Mouse (Mus musculus) mouse embryonic stem cell (cell line): ENCODE data around the gene Casz1.

Source experiments
- in situ Hi-C, 2 experiments: fragments of 300-500 bp; cut with MboI; formaldehyde crosslinking; loops; 1 replicate in 1 of 2; 3 replicates in 1 of 2; pipeline ENCODE4 v1.14.3; 2019 to 2020; ENCODE audit warnings: low sequenced_read_pairs in 2 of 2, low pct_unique_long_range_greater_than_20kb in 1 of 2, mixed read lengths in 1 of 2; ENCODE audit not compliant: unreplicated experiment in 1 of 2

The Casz1 gene

DNA sequence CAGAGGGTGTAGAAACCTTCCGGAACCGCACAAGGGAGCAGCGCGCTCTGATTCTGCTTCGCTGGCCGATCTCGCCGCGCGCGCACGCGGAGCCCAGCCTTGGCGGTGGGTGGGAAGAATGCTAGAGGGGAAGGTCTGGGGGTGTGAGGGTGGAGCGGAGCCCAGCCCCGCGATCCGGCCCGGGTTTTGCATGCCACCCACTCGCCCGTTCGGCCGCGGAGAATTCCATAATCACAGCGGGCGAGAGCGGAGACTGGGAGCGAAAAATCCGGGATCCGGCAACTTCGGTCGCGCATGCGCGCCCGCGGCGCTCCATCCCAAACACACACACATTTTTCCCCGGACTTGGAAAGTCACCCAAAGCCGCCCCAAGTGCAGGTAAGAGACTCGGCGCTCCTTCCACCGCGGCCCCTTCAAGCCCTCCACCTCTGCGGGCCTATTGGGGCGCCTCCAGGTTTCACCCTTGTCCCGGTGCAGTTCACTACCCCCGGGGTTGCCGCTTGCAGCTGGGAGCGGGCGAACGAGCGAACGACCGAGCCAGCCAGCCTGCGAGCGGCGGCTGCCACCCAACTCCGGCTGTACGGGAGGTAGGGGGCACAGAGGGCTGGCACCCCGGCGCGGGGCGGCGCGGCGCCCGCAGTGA is at the start of gene Casz1:
TSS of gene Casz1 (plus strand) at position 293 of the 643 bp plus-strand sequence.
- in situ Hi-C loops: loop anchor here (5.0 kb wide), 1 partner anchor 108 kb away; no protein-coding TSS in a partner anchor

GRCm38 (mm10) chr4:148758863-148759262 is 45.4 kb upstream of the Casz1 start:
- in situ Hi-C loops: no loop called here

DNA sequence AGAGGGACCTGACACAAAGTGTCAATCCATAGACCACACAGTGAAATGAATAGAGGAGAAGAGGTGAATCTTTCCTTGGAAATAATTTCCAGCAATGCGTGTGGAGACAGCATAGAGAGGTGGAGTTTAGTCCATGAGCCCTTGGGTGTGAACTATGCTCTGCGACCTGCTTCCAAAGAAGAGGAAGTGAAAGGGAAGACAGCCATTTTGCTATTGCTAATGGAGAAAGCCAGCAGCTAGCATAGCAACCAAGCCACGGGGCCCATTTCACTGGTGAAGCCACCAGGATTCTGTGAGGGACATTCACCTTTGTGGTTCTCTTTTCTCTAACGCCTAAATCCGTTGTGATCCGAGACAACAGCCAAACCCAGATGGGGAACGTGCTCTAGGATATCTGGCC is 44.1 kb upstream of the Casz1 start:
- in situ Hi-C loops: no loop called here

DNA sequence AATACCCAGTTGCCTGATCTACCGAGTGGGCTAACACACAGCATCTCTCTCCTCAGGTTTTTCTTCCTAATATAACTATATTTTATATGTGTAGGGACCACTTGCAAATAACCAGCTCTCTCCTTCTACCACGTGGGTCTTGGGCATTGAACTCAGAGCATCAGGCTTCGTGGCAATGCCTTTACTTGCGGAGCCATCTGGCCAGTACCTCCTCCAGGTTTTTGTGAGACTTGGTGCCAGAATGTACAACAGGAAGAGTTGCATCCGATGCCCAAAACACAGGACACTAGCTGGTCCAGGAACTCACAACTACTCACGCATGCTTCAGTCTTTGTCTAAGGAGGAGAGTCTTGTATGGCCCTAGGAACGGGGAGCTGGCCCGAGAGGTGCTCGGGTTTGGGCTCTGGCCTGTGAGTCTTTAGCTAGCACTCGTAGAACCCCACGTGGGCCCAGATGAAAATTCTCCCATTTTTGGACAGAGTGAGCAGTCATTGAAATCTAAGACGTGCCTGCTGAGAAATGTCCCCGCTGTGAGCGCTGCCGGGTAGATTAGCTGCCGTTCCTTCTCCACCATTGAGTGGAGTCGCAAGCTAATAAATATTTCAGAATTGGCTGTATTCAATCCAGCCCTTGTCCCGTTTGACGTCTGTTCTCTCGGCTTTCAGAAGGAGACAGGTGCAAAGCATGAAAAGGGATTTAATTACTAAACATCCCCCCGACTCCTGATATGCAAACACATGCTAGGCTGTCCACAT is 38.0 kb upstream of the Casz1 start:
- in situ Hi-C loops: no loop called here

GRCm38 (mm10) chr4:148767655-148768305 is 36.4 kb upstream of the Casz1 start:
- in situ Hi-C loops: no loop called here

DNA sequence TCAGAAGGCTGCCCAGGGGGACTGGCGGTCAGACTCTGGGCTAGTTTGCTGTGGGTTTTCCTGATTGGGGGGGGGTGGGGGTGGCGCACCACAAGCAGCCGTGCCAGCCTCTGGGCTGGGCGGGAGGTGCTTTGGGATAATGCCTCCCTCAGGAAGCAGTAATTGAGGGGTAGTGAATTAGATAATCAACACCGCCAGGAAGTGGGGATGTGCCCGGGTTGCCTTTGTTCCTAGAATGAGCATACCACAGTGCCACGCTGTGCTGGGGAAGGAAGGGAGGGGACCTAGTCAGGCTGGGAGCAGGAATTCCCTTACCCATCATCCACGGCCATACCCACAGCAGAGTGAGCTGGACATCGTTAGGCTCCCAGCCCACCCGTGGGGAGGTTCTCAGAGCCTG is 35.6 kb upstream of the Casz1 start:
- in situ Hi-C loops: no loop called here

- in situ Hi-C loops: no loop called here
Measured at GRCm38 (mm10) chr4:148770582-148771408, 33.4 kb upstream of the Casz1 start.

- in situ Hi-C loops: no loop called here
Measured at GRCm38 (mm10) chr4:148771409-148771929, 32.8 kb upstream of the Casz1 start.

DNA sequence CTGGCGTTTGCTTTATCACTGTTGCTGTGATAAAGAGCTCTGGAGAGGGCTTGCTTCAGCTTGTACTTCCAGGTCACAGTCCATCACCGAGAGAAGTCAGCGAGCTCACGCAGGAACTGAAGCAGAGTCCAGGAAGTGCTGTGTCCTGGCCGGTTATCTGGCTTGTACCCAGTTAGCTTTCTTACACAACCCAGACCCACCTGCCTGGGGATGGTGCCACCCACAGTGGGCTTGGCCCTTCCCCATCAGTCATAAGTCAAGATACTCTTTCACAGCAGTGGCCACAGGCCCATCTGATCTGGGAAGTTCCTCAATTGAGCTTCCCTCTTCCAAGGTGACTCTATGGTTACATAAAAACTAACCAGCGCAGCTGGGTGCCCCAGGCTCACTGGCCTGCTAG is 31.6 kb upstream of the Casz1 start:
- in situ Hi-C loops: no loop called here

DNA sequence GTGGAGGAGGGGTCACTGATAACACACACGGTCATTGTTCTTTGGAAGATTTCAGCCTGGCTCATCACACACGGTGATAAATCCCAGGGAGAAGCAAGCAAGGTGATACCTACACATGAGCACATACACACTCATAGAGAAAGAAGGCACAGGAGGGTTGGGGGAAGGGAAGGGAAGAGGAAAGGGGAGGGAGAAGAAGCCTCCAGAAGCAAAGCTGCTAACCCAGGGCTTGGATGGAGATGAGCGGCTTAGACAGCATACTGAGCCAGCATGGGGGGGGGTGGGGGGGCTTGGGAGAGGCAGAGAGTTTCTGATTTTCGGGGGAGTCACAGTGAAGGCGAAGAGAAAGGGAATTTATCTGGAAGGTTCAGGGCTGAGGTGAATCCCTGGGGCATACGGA is 30.2 kb upstream of the Casz1 start:
- in situ Hi-C loops: no loop called here

- in situ Hi-C loops: no loop called here
Measured at GRCm38 (mm10) chr4:148775476-148776269, 28.6 kb upstream of the Casz1 start.

DNA sequence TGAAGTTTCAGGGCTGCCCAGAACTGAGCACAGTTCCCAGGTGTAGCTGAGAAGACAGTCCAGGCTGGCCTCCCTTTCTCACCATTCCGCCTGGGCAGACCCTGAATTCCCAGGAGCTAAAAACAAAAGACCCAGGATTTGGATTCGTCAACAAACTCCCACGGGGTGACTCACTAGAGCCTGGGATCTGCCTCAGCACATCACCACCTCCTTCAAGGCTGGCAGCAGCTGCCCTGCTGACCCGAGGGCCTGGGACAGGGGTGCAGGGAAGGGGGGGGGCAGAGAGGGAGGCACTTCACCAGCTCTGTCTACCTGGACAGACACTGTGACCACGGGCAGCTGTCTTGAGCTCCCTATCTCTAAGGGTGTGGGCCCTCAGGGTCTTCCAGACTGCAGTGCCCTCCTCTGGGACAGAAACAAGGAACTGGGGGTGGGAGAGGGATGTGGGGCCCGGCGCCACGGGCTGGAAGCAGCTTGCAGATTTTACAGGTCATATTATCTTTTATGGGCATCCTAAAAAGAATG is 24.1 kb upstream of the Casz1 start:
- in situ Hi-C loops: no loop called here

DNA sequence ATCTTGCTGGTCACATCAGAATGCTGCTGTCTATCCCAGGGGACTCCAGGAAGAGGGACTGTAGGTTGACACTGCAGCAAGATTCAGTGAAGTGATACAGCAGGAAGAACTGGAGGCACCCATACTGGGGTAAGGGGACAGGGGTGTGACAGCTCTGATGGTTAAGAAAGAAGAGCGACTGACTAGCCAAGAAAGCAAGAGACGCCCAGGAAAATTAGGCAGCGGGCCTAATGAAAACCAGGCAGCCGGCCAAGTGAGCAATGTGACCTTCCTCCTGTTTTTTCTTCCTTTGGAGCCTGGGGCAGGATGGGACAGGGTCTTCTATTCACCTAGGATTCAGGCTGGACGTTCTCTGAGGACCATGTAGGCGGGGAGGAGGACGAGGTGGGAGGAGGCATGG is 22.7 kb upstream of the Casz1 start:
- in situ Hi-C loops: no loop called here

DNA sequence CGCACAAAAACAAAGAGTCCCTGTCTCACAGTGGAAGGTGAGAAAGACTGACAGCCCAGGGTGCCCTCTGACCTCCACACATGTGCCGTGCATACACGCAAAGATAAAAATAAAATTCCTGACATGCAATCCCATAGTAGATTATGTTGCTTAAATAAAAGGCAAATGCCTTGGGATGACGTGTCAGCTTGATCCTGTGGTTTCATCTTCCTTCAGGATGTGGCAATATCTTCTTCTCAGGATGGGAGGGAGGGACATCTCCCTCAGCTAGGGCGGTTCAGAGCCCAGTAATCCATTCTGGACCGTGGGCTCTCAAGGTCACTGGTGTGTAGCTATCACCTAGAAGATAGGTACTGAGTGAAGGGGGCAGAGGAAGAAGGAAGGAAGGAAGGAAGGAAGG is 21.3 kb upstream of the Casz1 start:
- in situ Hi-C loops: no loop called here

DNA sequence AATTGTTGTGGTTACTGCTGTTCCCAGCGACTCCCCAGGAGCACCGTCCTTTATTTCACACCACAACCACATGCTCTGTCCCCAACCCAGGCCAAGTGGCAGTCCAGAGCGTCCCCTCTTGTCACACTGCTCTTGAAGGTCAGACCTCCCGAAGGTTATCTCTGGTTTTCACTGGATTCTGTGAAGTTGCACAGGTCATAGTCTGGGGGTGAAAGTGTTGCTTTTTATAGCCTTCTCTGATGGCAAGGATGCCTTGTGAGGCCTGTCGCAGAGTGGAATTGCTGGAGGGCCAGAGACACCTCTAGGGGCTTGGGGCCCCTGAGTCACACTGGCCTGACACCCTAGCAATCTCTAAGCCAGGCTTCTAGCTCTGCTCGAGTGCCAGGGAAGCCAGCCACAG is 20.5 kb upstream of the Casz1 start:
- in situ Hi-C loops: no loop called here

DNA sequence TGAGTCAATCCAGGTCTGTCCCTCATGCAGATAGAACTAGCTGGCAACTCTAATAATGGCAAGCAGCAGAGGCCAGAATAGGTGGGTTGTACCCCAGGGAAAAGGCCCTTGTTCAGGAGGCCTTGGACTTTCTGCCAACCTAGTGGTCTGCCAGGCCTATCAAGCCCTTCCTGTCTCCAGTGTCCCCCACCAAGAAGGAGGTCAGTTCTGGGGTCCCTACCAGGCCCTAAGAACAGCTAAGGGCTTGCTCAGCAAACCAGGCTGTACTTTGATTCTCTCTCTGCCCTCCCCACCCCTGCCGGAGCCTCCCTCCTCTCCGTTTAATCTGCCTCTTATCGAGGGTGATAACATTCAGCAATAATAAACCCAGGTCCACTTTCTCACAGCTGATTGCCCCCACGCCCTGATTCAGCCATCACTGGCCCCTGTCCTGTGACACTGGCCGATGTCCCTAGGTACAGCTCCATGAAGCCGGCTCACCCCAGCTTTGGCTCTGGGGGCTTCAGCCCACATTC is 19.1 kb upstream of the Casz1 start:
- in situ Hi-C loops: no loop called here

DNA sequence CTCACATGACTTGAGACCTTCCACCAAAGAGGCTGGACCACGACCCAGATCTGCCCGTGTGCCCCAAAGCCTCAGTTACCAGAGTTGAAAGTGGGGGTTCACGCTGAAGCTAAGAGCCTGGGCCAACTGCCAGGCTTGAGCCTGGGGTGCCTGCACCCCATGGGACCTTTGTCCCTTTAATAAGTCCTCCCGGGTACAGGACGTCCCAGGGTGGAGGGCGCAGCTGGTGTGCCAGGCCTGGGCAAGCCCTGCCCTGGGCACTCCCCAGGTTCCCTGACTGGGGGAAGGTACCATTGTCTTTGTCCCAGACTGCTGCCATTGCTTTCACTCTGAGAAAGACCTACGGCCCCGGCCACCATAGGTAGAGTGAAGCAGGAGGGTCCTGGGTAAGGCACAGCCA is 18.2 kb upstream of the Casz1 start:
- in situ Hi-C loops: no loop called here

- in situ Hi-C loops: no loop called here
Measured at GRCm38 (mm10) chr4:148790940-148791339, 13.3 kb upstream of the Casz1 start.
